Mouse (Mus musculus) liver, adult 2 months (tissue): ENCODE measurements around the gene Srgap1.

Source experiments
- CTCF ChIP-seq: fragments of 200-500 bp; IDR thresholded peaks from 2 replicates; pipeline ENCODE4 v1.5.1; 2011; ENCODE audit warnings: low read depth, low read length, control low read depth
- POLR2A ChIP-seq: fragments of 200-500 bp; IDR thresholded peaks from 2 replicates; pipeline ENCODE4 v1.6.1; 2011; ENCODE audit warnings: low read length, control low read depth; ENCODE audit not compliant: insufficient read depth; ENCODE audit errors: extremely low read depth

GRCm38 (mm10) chr10:121807771-121808170 lies 239.3 kb downstream of the Srgap1 start:
- TF ChIP-seq CTCF: no peak
- no peak for TF ChIP-seq POLR2A
